Mouse (Mus musculus) cerebellum, adult 2 months (tissue): ENCODE measurements around the gene Prdm11.

ENCODE experiments used
- CTCF ChIP-seq: fragments of 200-500 bp; IDR thresholded peaks from 2 replicates; pipeline ENCODE4 v1.5.1; 2011; ENCODE audit warnings: low read depth, mild to moderate bottlenecking, control low read depth, low read length, moderate library complexity, borderline replicate concordance; ENCODE audit not compliant: insufficient read depth
- POLR2A ChIP-seq: fragments of 200-500 bp; IDR thresholded peaks from 2 replicates; pipeline ENCODE4 v1.6.1; 2011; ENCODE audit warnings: low read length, control low read depth, borderline replicate concordance; ENCODE audit not compliant: insufficient read depth

DNA sequence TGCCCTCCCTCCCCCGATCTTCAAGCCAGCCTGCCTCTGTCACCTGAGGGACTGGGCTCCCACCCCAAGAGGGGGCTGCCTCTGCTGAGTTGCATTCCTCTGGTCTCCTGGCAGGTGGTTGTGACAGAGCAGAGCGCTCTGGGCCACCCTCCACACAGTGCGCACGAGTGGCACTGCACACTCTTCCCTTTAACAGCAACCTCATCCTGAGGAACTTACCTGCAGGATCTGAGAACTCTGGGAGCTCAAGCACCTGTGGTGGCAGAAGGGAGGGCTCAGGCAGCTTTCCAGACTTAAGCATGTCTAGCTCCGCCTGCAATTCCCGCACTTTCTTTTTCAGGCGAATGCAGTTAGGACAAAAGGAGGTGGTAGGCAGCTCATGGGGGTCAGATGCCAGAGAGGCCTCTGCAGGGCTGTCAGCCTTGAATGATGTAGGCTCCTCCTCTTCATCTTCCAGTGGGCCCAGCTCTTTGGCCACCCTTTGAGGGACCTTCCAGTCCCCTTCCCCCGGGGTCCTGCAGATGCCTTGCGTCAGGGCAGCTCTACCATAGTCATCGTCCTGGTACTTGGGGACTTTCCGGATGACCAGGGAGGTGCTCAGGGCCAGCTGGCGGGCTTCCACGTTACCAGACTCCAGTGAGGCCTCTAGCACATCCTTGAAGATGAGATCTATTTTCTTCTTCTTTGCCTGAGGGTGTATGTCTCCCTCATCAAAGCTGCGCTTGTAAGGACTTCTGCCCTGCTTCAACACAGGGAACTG lies 70.8 kb downstream of the Prdm11 start:
- TF ChIP-seq POLR2A (no peak), CTCF (no peak)
